Mouse (Mus musculus) MEL (cell line): ENCODE results near the gene Gcdh. TPM values are rescaled to one million over a fixed set of nuclear protein-coding genes. Genes with fewer than 3 reads are reported as not detected.

ENCODE experiments used
- DNase-seq: peaks from one replicate; pipeline ENCODE4 v3.0.0; 2011; ENCODE audit warnings: low read depth, low spot score
- H3K27ac ChIP-seq: 2 replicates; pipeline ENCODE4 v1.5.1; 2012; ENCODE audit warnings: low read depth, mild to moderate bottlenecking, control low read depth, low read length, moderate library complexity; ENCODE audit not compliant: control insufficient read depth
- H3K27me3 ChIP-seq, 2 experiments: fragments of 150-350 bp in 1 of 2; sonication (generic) in 1 of 2; 2 replicates each; pipeline ENCODE4 v1.6.1; 2012; ENCODE audit warnings: low read length in 2 of 2, mild to moderate bottlenecking in 2 of 2, improper control_type of control experiment in 1 of 2, moderate library complexity in 1 of 2; ENCODE audit not compliant: insufficient read depth in 2 of 2, control insufficient read depth in 1 of 2
- H3K36me3 ChIP-seq, 2 experiments: 2 replicates each; pipeline ENCODE4 v1.6.1; 2012 to 2014; ENCODE audit warnings: low read length in 2 of 2, improper control_type of control experiment in 1 of 2, inconsistent platforms in 1 of 2, mild to moderate bottlenecking in 1 of 2; ENCODE audit not compliant: insufficient read depth in 2 of 2, control insufficient read depth in 1 of 2
- H3K4me1 ChIP-seq, 2 experiments: fragments of 150-350 bp in 1 of 2; sonication (generic) in 1 of 2; 2 replicates each; pipeline ENCODE4 v1.6.1; 2012; ENCODE audit warnings: low read length in 2 of 2, improper control_type of control experiment in 1 of 2, mild to moderate bottlenecking in 1 of 2; ENCODE audit not compliant: insufficient read depth in 2 of 2, control insufficient read depth in 1 of 2
- H3K4me3 ChIP-seq, 2 experiments: fragments of 150-350 bp in 1 of 2; sonication (generic) in 1 of 2; 2 replicates each; pipeline ENCODE4 v1.5.1; 2012; ENCODE audit warnings: low read depth in 2 of 2, low read length in 2 of 2, mild to moderate bottlenecking in 2 of 2, moderate library complexity in 2 of 2, control low read depth in 1 of 2, improper control_type of control experiment in 1 of 2; ENCODE audit not compliant: control insufficient read depth in 1 of 2, insufficient read depth in 1 of 2
- H3K79me2 ChIP-seq: 2 replicates; pipeline ENCODE4 v1.6.1; 2012; ENCODE audit warnings: mild to moderate bottlenecking, low read length, moderate library complexity; ENCODE audit not compliant: control insufficient read depth, poor library complexity, insufficient read depth
- H3K9ac ChIP-seq: 2 replicates; pipeline ENCODE4 v1.6.1; 2012; ENCODE audit warnings: low read depth, mild to moderate bottlenecking, control low read depth, low read length, moderate library complexity; ENCODE audit not compliant: control insufficient read depth, poor library complexity, severe bottlenecking
- H3K9me3 ChIP-seq: fragments of 150-350 bp; sonication (generic); replicated peaks from 2 replicates; pipeline ENCODE4 v1.6.1; 2012; ENCODE audit warnings: mild to moderate bottlenecking, low read length, improper control_type of control experiment, moderate library complexity; ENCODE audit not compliant: insufficient read depth
- BHLHE40 ChIP-seq: IDR thresholded peaks from 2 replicates; pipeline ENCODE4 v1.6.1; 2012; ENCODE audit warnings: low read depth, mild to moderate bottlenecking, inconsistent platforms, low read length, improper control_type of control experiment, borderline replicate concordance
- CHD1 ChIP-seq: IDR thresholded peaks from 2 replicates; pipeline ENCODE4 v1.6.1; 2012; ENCODE audit warnings: low read depth, mild to moderate bottlenecking, inconsistent platforms, low read length, improper control_type of control experiment
- CHD2 ChIP-seq: IDR thresholded peaks from 2 replicates; pipeline ENCODE4 v1.6.1; 2011; ENCODE audit warnings: low read length, improper control_type of control experiment
- CTCF ChIP-seq, 3 experiments: IDR thresholded peaks in 2 of 3; conservative IDR thresholded peaks in 1 of 3; 2 replicates each; pipeline ENCODE4 v1.5.1; 2011 to 2012; ENCODE audit warnings: low read length in 3 of 3, low read depth in 2 of 3, mild to moderate bottlenecking in 2 of 3, improper control_type of control experiment in 1 of 3, inconsistent platforms in 1 of 3, mixed read lengths in 1 of 3, moderate library complexity in 1 of 3; ENCODE audit not compliant: control insufficient read depth in 1 of 3, insufficient read depth in 1 of 3, poor library complexity in 1 of 3, severe bottlenecking in 1 of 3
- E2F4 ChIP-seq: IDR thresholded peaks from 2 replicates; pipeline ENCODE4 v1.6.1; 2011; ENCODE audit warnings: low read depth, low read length, improper control_type of control experiment, borderline replicate concordance
- EP300 ChIP-seq, 2 experiments: IDR thresholded peaks; 2 replicates each; pipeline ENCODE4 v1.6.1; 2011; ENCODE audit warnings: improper control_type of control experiment in 2 of 2, low read length in 2 of 2, low read depth in 1 of 2, mild to moderate bottlenecking in 1 of 2
- ETS1 ChIP-seq: IDR thresholded peaks from 2 replicates; pipeline ENCODE4 v1.6.1; 2012; ENCODE audit warnings: low read depth, mild to moderate bottlenecking, inconsistent platforms, low read length, improper control_type of control experiment, moderate library complexity
- GABPA ChIP-seq: IDR thresholded peaks from 2 replicates; pipeline ENCODE4 v1.6.1; 2012; ENCODE audit warnings: low read depth, mild to moderate bottlenecking, inconsistent platforms, low read length, improper control_type of control experiment, moderate library complexity
- GATA1 ChIP-seq: IDR thresholded peaks from 2 replicates; pipeline ENCODE4 v1.6.1; 2011; ENCODE audit warnings: low read depth, low read length, improper control_type of control experiment
- HCFC1 ChIP-seq: IDR thresholded peaks from 2 replicates; pipeline ENCODE4 v1.6.1; 2012; ENCODE audit warnings: low read depth, mild to moderate bottlenecking, inconsistent platforms, low read length, improper control_type of control experiment, moderate library complexity
- JUND ChIP-seq: IDR thresholded peaks from 2 replicates; pipeline ENCODE4 v1.6.1; 2011; ENCODE audit warnings: low read depth, mild to moderate bottlenecking, improper control_type of control experiment, low read length
- KAT2A ChIP-seq: conservative IDR thresholded peaks from 2 replicates; pipeline ENCODE4 v1.6.1; 2012; ENCODE audit warnings: low read depth, low read length, improper control_type of control experiment, inconsistent platforms
- MAFK ChIP-seq: IDR thresholded peaks from 2 replicates; pipeline ENCODE4 v1.6.1; 2011; ENCODE audit warnings: low read depth, mild to moderate bottlenecking, low read length, improper control_type of control experiment, borderline replicate concordance
- MAX ChIP-seq: IDR thresholded peaks from 2 replicates; pipeline ENCODE4 v1.6.1; 2011; ENCODE audit warnings: low read length, improper control_type of control experiment
- MEF2A ChIP-seq: IDR thresholded peaks from 2 replicates; pipeline ENCODE4 v1.6.1; 2014; ENCODE audit warnings: low read depth, mild to moderate bottlenecking, inconsistent platforms, low read length, improper control_type of control experiment; ENCODE audit not compliant: poor library complexity, insufficient replicate concordance, severe bottlenecking; ENCODE audit errors: extremely low read depth
- MXI1 ChIP-seq: IDR thresholded peaks from 2 replicates; pipeline ENCODE4 v1.6.1; 2011; ENCODE audit warnings: mild to moderate bottlenecking, low read depth, low read length, improper control_type of control experiment
- MYC ChIP-seq: IDR thresholded peaks from 2 replicates; pipeline ENCODE4 v1.6.1; 2011; ENCODE audit warnings: low read depth, mild to moderate bottlenecking, low read length, improper control_type of control experiment, moderate library complexity
- NRF1 ChIP-seq: IDR thresholded peaks from 2 replicates; pipeline ENCODE4 v1.6.1; 2014; ENCODE audit warnings: low read depth, mild to moderate bottlenecking, inconsistent platforms, low read length, improper control_type of control experiment, moderate library complexity; ENCODE audit not compliant: poor library complexity, insufficient read depth, severe bottlenecking
- POLR2A ChIP-seq, 2 experiments: IDR thresholded peaks; 2 replicates each; pipeline ENCODE4 v1.6.1; 2011 to 2012; ENCODE audit warnings: low read length in 2 of 2, mild to moderate bottlenecking in 2 of 2, control low read depth in 1 of 2, improper control_type of control experiment in 1 of 2, low read depth in 1 of 2, moderate library complexity in 1 of 2; ENCODE audit not compliant: control insufficient read depth in 1 of 2, insufficient read depth in 1 of 2, poor library complexity in 1 of 2
- POLR2AphosphoS2 ChIP-seq: IDR thresholded peaks from 2 replicates; pipeline ENCODE4 v1.6.1; 2011; ENCODE audit warnings: low read length, improper control_type of control experiment
- RAD21 ChIP-seq: IDR thresholded peaks from 2 replicates; pipeline ENCODE4 v1.6.1; 2011; ENCODE audit warnings: mild to moderate bottlenecking, low read depth, low read length, improper control_type of control experiment
- RCOR1 ChIP-seq: IDR thresholded peaks from 2 replicates; pipeline ENCODE4 v1.6.1; 2012; ENCODE audit warnings: low read depth, mild to moderate bottlenecking, inconsistent platforms, low read length, improper control_type of control experiment
- SIN3A ChIP-seq: IDR thresholded peaks from 2 replicates; pipeline ENCODE4 v1.6.1; 2012; ENCODE audit warnings: low read length, improper control_type of control experiment, inconsistent platforms
- SMC3 ChIP-seq: IDR thresholded peaks from 2 replicates; pipeline ENCODE4 v1.6.1; 2011; ENCODE audit warnings: low read depth, low read length, improper control_type of control experiment
- TAL1 ChIP-seq: IDR thresholded peaks from 2 replicates; pipeline ENCODE4 v1.6.1; 2012; ENCODE audit warnings: mild to moderate bottlenecking, inconsistent platforms, low read length, moderate library complexity, mixed read lengths
- TCF12 ChIP-seq: IDR thresholded peaks from 2 replicates; pipeline ENCODE4 v1.6.1; 2014; ENCODE audit warnings: low read depth, mild to moderate bottlenecking, inconsistent platforms, low read length, improper control_type of control experiment, moderate library complexity
- UBTF ChIP-seq: IDR thresholded peaks from 2 replicates; pipeline ENCODE4 v1.6.1; 2012; ENCODE audit warnings: low read depth, mild to moderate bottlenecking, inconsistent platforms, low read length, improper control_type of control experiment, moderate library complexity, borderline replicate concordance; ENCODE audit not compliant: insufficient read depth
- USF1 ChIP-seq: IDR thresholded peaks from 2 replicates; pipeline ENCODE4 v1.6.1; 2014; ENCODE audit warnings: low read depth, mild to moderate bottlenecking, inconsistent platforms, low read length, improper control_type of control experiment, moderate library complexity
- USF2 ChIP-seq, 2 experiments: IDR thresholded peaks; 2 replicates each; pipeline ENCODE4 v1.6.1; 2011 to 2012; ENCODE audit warnings: improper control_type of control experiment in 2 of 2, low read length in 2 of 2, borderline replicate concordance in 1 of 2, inconsistent platforms in 1 of 2, low read depth in 1 of 2, mild to moderate bottlenecking in 1 of 2; ENCODE audit not compliant: insufficient read depth in 1 of 2
- ZKSCAN1 ChIP-seq: IDR thresholded peaks from 2 replicates; pipeline ENCODE4 v1.6.1; 2012; ENCODE audit warnings: low read depth, mild to moderate bottlenecking, inconsistent platforms, low read length, improper control_type of control experiment, moderate library complexity
- polyA plus RNA-seq, 2 experiments: library from polyadenylated mRNA; stranded (reverse) in 1 of 2; unstranded in 1 of 2; fragments of >175 nt in 1 of 2; fragments of >200 nt in 1 of 2; gene quantifications; 2 replicates each; pipeline versions ENCODE4 v1.2.1 to v1.2.4; 2012; ENCODE audit warnings: low replicate concordance in 2 of 2, low read depth in 1 of 2; ENCODE audit not compliant: insufficient read length in 2 of 2, insufficient read depth in 1 of 2, missing spikeins in 1 of 2
- total RNA-seq: library from RNA; depleted of rRNA; stranded (reverse); fragments of 300-350 nt; gene quantifications from 2 replicates; pipeline ENCODE4 v1.2.3, GENCODE M21; 2012

Gcdh gene
- total and polyA plus RNA-seq, 3 experiments, result 10.7 to 17.3 TPM; not detected in 1

DNA sequence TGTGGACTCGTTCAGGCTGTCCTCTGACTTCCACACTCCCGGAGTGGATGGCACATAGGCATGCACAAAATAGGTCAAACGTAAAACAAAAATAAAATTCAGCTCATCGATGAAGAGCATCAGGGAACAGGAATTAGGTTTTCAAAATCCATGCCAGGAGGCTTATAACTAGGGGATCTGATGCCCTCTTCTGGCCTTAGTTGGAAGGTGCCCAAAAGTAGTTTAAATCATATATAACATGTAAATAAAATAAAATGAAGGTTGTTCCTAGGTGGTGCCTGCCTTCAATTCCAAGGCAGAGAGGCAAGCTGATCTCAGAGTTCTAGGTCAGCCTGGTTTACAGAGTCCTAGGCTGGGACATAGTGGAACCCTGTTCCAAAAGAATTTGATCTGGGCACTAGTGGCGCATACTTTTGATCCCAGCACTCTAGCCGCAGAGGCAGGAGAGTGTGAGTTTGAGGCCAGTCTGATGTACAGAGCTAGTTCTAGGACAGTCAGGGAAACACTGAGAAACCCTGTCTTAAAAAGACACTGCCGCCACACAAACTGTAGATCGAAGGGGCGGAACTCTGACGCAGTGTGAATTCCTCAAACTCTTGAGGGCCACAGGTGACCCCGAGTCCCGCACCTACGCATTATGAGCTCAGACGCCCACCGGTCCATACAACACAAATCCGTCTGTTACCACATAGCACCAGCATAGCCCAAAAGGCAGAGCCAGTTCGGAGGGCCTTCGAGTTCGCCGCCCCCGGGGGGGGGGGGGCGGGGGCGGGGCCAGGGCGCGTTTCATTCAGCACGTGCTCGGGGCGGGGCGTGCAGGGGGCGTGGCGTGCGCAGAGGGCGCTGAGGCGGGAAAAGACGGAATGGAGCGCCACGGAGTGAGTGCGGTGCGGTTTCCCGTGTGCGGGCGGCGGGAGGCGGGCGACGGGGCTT is 22.1 kb downstream of the Gcdh start, which contains the start of gene Syce2 (continued):
- no peak for TF ChIP-seq GABPA
- no peak for TF ChIP-seq ZKSCAN1
- peak; percentile 46; the same call in 1 of the 2 replicates for TF ChIP-seq NRF1
- no peak for TF ChIP-seq MEF2A

DNA sequence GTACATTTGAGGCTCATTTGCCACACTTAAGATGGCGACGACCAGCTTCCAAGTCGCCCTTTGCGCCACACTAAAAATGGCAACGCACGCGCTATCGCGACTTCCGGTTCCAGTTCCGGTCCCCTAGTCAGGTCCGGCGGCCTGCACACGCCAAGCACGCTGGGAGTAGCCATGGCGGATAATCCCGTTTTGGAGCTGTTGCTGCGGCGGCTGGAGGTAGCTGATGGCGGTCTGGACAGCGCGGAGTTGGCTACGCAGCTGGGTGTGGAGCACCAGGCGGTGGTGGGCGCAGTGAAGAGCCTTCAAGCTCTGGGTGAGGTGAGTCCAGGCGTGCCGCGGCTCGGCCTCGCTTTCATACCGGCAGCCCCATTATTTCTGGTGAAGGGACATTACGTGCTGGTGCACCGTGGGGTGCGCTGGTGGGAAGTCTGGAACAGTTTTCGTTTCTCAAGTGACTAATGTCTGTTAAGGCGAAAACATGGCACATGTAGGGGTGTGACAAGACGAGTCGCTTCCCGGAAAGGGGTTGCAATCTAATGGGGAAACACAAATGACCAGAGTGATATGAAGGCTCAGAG is 36.8 kb downstream of the Gcdh start, which contains the start of gene Farsa:
Farsa (plus strand) TSS at position 126 of the 578 bp plus-strand sequence.
- peaks cover 36% of the 10 kb centered on the region for H3K79me2 ChIP-seq
- H3K27ac ChIP-seq, result peak within 1 kb of the TSS; percentile 74
- H3K4me1 ChIP-seq, result peaks cover 5 to 8% of the 10 kb centered on the region in 2 experiments; a peak in 3 of 4 replicates
- no peaks in the 10 kb centered on the region for H3K9me3 ChIP-seq
- peak; percentile 97 for DNase-seq
- peak within 1 kb of the TSS; percentile 87 for H3K4me3 ChIP-seq
- peaks cover 10 to 18% of the 10 kb centered on the region in 2 experiments for H3K36me3 ChIP-seq
- H3K9ac ChIP-seq, result peak within 1 kb of the TSS; percentile 87
- no peaks in the 10 kb centered on the region for H3K27me3 ChIP-seq
- no peak for TF ChIP-seq RAD21
- TF ChIP-seq TAL1, result no peak
- TF ChIP-seq SIN3A, result peak; percentile 91
- no peak for TF ChIP-seq CTCF (IDR thresholded peaks at IDR 0.05 in 2 of 3, conservative IDR thresholded peaks at IDR 0.05 in 1 of 3; ENCODE audit: control insufficient read depth in 1 of 3, insufficient read depth in 1 of 3, low read depth in 2 of 3, low read length in 3 of 3, poor library complexity in 1 of 3, severe bottlenecking in 1 of 3)
- TF ChIP-seq ETS1, result peak; percentile 63; the same call in 1 of the 2 replicates
- peak; percentile 86 for TF ChIP-seq GATA1
- peak; percentile 98 to 99 for TF ChIP-seq POLR2A (IDR thresholded peaks at IDR 0.05; ENCODE audit: control insufficient read depth in 1 of 2, insufficient read depth in 1 of 2, low read depth in 1 of 2, low read length in 2 of 2, poor library complexity in 1 of 2)
- TF ChIP-seq MXI1, result peak; percentile 93
- no peak; the same call in 1 of the 2 replicates for TF ChIP-seq CHD2
- no peak for TF ChIP-seq UBTF
- TF ChIP-seq JUND, result no peak
- peak; percentile 30; the same call in 1 of the 2 replicates for TF ChIP-seq ZKSCAN1
- TF ChIP-seq USF2 (IDR thresholded peaks at IDR 0.05; ENCODE audit: borderline replicate concordance in 1 of 2, insufficient read depth in 1 of 2, low read depth in 1 of 2, low read length in 2 of 2), result no peak
- TF ChIP-seq MAX, result peak; percentile 93
- peak; percentile 73 for TF ChIP-seq NRF1
- TF ChIP-seq SMC3, result no peak
- peak in 1 of 2 experiments; percentile 62; a peak in 2 of 4 replicates for TF ChIP-seq EP300 (IDR thresholded peaks at IDR 0.05; ENCODE audit: low read depth in 1 of 2, low read length in 2 of 2)
- no peak for TF ChIP-seq E2F4
- peak; percentile 97 for TF ChIP-seq RCOR1
- peak; percentile 100 for TF ChIP-seq HCFC1
- peak; percentile 99 for TF ChIP-seq POLR2AphosphoS2
- peak; percentile 40; the same call in 1 of the 2 replicates for TF ChIP-seq MEF2A
- TF ChIP-seq CHD1, result no peak; the same call in 1 of the 2 replicates
- peak; percentile 51; the same call in 1 of the 2 replicates for TF ChIP-seq BHLHE40
- peak; percentile 97 for TF ChIP-seq MYC
- peak; percentile 86 for TF ChIP-seq TCF12
- TF ChIP-seq GABPA, result 0 out of 2 replicates have a peak, but pooled peaks have one; percentile 30
- peak; percentile 94 for TF ChIP-seq KAT2A
- TF ChIP-seq USF1, result peak; percentile 59
- TF ChIP-seq MAFK, result no peak
